Comparison of ENCODE assay signal across 25 mouse cellular contexts in the genomic region with DNA sequence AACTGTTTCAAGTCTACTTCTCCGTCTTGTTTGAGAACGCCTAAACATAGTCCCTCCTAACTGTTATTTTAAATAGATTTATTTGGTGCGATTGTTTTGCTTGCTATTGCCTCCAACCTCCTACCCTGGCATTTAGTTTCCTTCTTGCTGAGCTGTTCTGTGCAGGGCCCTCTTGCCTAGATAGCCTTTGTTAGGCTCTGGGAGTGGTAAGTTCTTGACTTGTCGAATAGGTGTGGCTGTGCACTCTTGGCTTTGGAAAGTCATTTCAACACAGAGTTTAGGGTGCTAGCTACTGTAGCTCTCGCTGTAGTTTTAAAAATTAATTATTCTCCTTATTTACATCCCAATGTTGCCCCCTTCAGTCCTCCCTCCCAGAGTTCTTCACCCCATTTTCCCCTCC.
"Had no signal": no experiment of that assay in that cellular context is flagged by ENCODE, and none has a peak within 500 bp of the region (broad histone marks: within the 10 kb centered on the region; RNA-seq: fewer than 3 reads in every experiment).

No protein-coding gene starts in this region.

- H3K4me1 ChIP-seq: heart, embryonic 15.5 days; hindbrain, embryonic 13.5 days; hindbrain, embryonic 15.5 days; kidney, embryonic 15.5 days; limb, embryonic 13.5 days; limb, embryonic 15.5 days had no signal

- H3K9me3 ChIP-seq: heart, embryonic 15.5 days; hindbrain, embryonic 13.5 days; hindbrain, embryonic 15.5 days; limb, embryonic 15.5 days had no signal

- DNase-seq: gastrocnemius, adult 2 months; gastrocnemius, postnatal 10 days; gastrocnemius, postnatal 25 days; heart, adult 2 months; heart, postnatal 14 days; heart, postnatal 36 days; kidney, adult 11 months; kidney, adult 2 months; kidney, adult 9 months; kidney, postnatal 14 days; kidney, postnatal 4 days; layer of hippocampus, adult 9-11 months; layer of hippocampus, postnatal 36 days; left cerebral cortex, postnatal 4 days had no signal

- H3K27me3 ChIP-seq: heart, embryonic 13.5 days; heart, embryonic 15.5 days; hindbrain, embryonic 13.5 days; hindbrain, embryonic 15.5 days; kidney, embryonic 15.5 days; limb, embryonic 13.5 days; limb, embryonic 15.5 days had no signal

- H3K36me3 ChIP-seq: heart, embryonic 15.5 days; hindbrain, embryonic 13.5 days; hindbrain, embryonic 15.5 days had no signal

- H3K9ac ChIP-seq: heart, embryonic 13.5 days; heart, embryonic 15.5 days; hindbrain, embryonic 13.5 days; hindbrain, embryonic 15.5 days; kidney, embryonic 15.5 days; limb, embryonic 13.5 days; limb, embryonic 15.5 days had no signal

- H3K4me3 ChIP-seq: gastrocnemius, adult 2 months; heart, adult 2 months; heart, embryonic 13.5 days; heart, embryonic 15.5 days; hindbrain, embryonic 13.5 days; hindbrain, embryonic 15.5 days; kidney, embryonic 15.5 days; limb, embryonic 13.5 days; limb, embryonic 15.5 days had no signal

- H3K27ac ChIP-seq: gastrocnemius, adult 2 months; heart, adult 2 months; heart, embryonic 13.5 days; heart, embryonic 15.5 days; hindbrain, embryonic 13.5 days; hindbrain, embryonic 15.5 days; hindbrain, postnatal 0 days; kidney, embryonic 15.5 days; kidney, postnatal 0 days; limb, embryonic 13.5 days; limb, embryonic 15.5 days had no signal

- ATAC-seq: hindbrain, postnatal 0 days; intestine, embryonic 16.5 days had no signal

- H3K4me2 ChIP-seq: heart, embryonic 11.5 days; heart, embryonic 13.5 days; heart, embryonic 15.5 days; hindbrain, embryonic 13.5 days; hindbrain, embryonic 15.5 days; kidney, embryonic 15.5 days; limb, embryonic 13.5 days; limb, embryonic 15.5 days had no signal
